Mouse (Mus musculus): Measurements from ENCODE around the gene Ncor1. TPM values are rescaled to one million over a fixed set of nuclear protein-coding genes. Genes with fewer than 3 reads are reported as not detected.

Ncor1 gene
- polyA plus RNA-seq, 1 experiment: 96.8 TPM

GRCm38 (mm10) chr11:62268381-62268780 lies 190.0 kb downstream of the Ncor1 start:
- no peak for DNase-seq (ENCODE audit: low read depth)

- DNase-seq (ENCODE audit: low read depth): no peak
Measured at GRCm38 (mm10) chr11:62266466-62267214, 191.7 kb downstream of the Ncor1 start.

Other genes starting within 250 kb of the Ncor1 start
- 2.0 and 4.3 TPM in 2 replicates for gene Adora2b, start 209.6 kb downstream of the Ncor1 start, polyA plus RNA-seq (2012; rRNA removed)
- 12.4 and 13.9 TPM in 2 replicates for gene Zswim7, start 177.2 kb downstream of the Ncor1 start, polyA plus RNA-seq (2012; rRNA removed)
- gene Ttc19, start 177.1 kb downstream of the Ncor1 start, polyA plus RNA-seq (2012; rRNA removed): 8.9 and 9.4 TPM in 2 replicates
- gene Pigl, start 81 bp downstream of the Ncor1 start, polyA plus RNA-seq (2012; rRNA removed): 8.5 and 10.0 TPM in 2 replicates
- 24.3 and 25.0 TPM in 2 replicates for gene Cenpv, start 80.7 kb upstream of the Ncor1 start, polyA plus RNA-seq (2012; rRNA removed)
- 2,291 TPM in 2 replicates for gene Ubb, start 92.6 kb upstream of the Ncor1 start, polyA plus RNA-seq (2012; rRNA removed)
- 11.2 and 13.2 TPM in 2 replicates for gene Trpv2, start 115.9 kb upstream of the Ncor1 start, polyA plus RNA-seq (2012; rRNA removed)
- gene Lrrc75a, start 190.0 kb upstream of the Ncor1 start, polyA plus RNA-seq (2012; rRNA removed): 9.1 and 14.0 TPM in 2 replicates
- 50.9 and 64.9 TPM in 2 replicates for gene Mmgt2, start 190.1 kb upstream of the Ncor1 start, polyA plus RNA-seq (2012; rRNA removed)

Data from gonadal fat pad, adult 2 months (tissue).